In the genomic region with DNA sequence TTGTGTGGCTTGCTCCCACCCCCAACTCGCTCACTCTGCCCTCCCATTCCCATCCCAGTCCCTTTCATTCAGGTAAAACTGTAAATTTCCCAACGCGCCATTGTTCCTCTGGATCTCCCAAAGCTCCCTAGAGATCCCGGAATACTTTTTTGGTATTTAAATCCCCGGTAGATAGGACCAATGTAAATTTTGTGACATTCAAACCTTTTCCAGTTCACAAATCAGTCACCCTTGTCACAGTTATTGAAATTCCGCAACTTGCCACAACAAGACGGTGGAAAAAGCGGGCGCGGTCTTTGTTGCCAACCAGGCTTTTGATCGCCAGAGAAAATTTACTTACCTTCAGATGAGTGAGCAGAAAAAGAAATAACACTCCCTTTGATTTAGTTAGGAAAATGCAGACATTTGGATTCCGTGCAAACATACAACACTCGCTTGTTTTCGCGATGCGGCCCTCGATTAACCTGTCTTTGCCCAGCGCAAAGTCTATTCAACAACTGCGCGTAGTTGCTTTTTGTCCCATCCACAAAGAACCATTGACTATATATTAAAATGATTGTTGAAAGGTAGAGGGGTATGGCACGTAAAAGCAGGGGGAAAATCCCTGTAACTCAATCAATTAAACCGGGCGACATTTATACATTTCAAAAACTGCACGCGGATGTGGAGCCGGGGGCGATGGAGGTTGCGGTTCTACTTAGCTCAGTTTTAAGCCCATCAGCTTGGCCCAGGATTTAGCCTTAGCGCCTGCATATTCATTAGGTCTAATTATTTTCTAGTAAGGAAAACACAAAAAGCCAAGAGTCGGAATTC, we compare ENCODE assay signal across 13 mouse cellular contexts. TPM values are rescaled to one million over a fixed set of nuclear protein-coding genes. Genes with fewer than 3 reads are reported as not detected.
DNase-seq lines count a peak whose midpoint lies in the region; ATAC-seq lines count a peak whose summit lies in the region.
"Had no signal": no experiment of that assay in that cellular context is flagged by ENCODE, and none has a peak within 500 bp of the region (broad histone marks: within the 10 kb centered on the region; RNA-seq: fewer than 3 reads in every experiment).

No protein-coding gene starts in this region.

- H3K4me2 ChIP-seq in hindbrain, embryonic 14.5 days (replicated peaks) = peak overlapping the region; percentile 52
- H3K4me2 ChIP-seq in neural tube, embryonic 12.5 days (replicated peaks) = peak overlapping the region; percentile 60
- H3K4me2 ChIP-seq: heart, embryonic 13.5 days; stomach, embryonic 15.5 days had no signal

- DNase-seq in cerebellum, adult 18-20 months = peak; percentile 39 to 55
- DNase-seq in cerebellum, adult 11 months = no peak
- peak; percentile 67 for DNase-seq in embryo, embryonic 11 days
- no peak for DNase-seq in hindbrain, embryonic 14.5 days (ENCODE audit: low spot score)
- no peak for DNase-seq in urinary bladder, postnatal 4 days (ENCODE audit: low spot score in 2 of 2)
- DNase-seq in left cerebral cortex, postnatal 36 days (ENCODE audit: low spot score in 2 of 2) = no peak
- no peak for DNase-seq in lung, postnatal 4 days
- DNase-seq: kidney, adult 8-10 months; lung, postnatal 36 days had no signal

- H3K27me3 ChIP-seq in hindbrain, embryonic 14.5 days (ENCODE audit: control insufficient read depth, insufficient read depth, low read length) = peaks cover 60% of the 10 kb centered on the region
- H3K27me3 ChIP-seq in neural tube, embryonic 12.5 days (replicated peaks) = peaks cover 51% of the 10 kb centered on the region

- intact Hi-C loops in left cerebral cortex, postnatal 36 days (cut with DNase I) = loop anchor here (1.0 to 10.0 kb wide), 2 partner anchors 12 to 1482 kb away; no protein-coding TSS in a partner anchor

- peak overlapping the region; percentile 63 for H3K9ac ChIP-seq in hindbrain, embryonic 14.5 days
- H3K9ac ChIP-seq in neural tube, embryonic 12.5 days = peak overlapping the region; percentile 57
- H3K9ac ChIP-seq: heart, embryonic 13.5 days; stomach, embryonic 15.5 days had no signal

- ATAC-seq in hindbrain, embryonic 14.5 days (ENCODE audit: low FRiP score) = no peak
- ATAC-seq in neural tube, embryonic 12.5 days (ENCODE audit: low FRiP score, low read depth) = peak; percentile 45

- peak overlapping the region; percentile 51 for H3K4me3 ChIP-seq in hindbrain, embryonic 14.5 days (replicated peaks; ENCODE audit: low read length)
- peak overlapping the region; percentile 82 for H3K4me3 ChIP-seq in neural tube, embryonic 12.5 days
- H3K4me3 ChIP-seq: erythroblast, embryonic 14.5 days; heart, embryonic 13.5 days; stomach, embryonic 15.5 days had no signal

- 2% methylated on average over 30 of the region's 30 CpGs for WGBS in hindbrain, embryonic 14.5 days
- under 1% methylated on average over 30 of the region's 30 CpGs for WGBS in neural tube, embryonic 12.5 days

- H3K36me3 ChIP-seq in hindbrain, embryonic 14.5 days (replicated peaks; ENCODE audit: control insufficient read depth, insufficient read depth) = peaks cover 3% of the 10 kb centered on the region; the same call in 1 of the 2 replicates
- peaks cover 7% of the 10 kb centered on the region; the same call in 1 of the 2 replicates for H3K36me3 ChIP-seq in neural tube, embryonic 12.5 days
- H3K36me3 ChIP-seq: heart, embryonic 13.5 days; stomach, embryonic 15.5 days had no signal

- H3K4me1 ChIP-seq in hindbrain, embryonic 14.5 days (replicated peaks; ENCODE audit: control insufficient read depth, insufficient read depth, low read length) = no peaks in the 10 kb centered on the region
- H3K4me1 ChIP-seq in neural tube, embryonic 12.5 days = peaks cover 4% of the 10 kb centered on the region; the same call in 1 of the 2 replicates

- peak overlapping the region; percentile 96 for H3K27ac ChIP-seq in hindbrain, embryonic 14.5 days
- peak overlapping the region; percentile 75 for H3K27ac ChIP-seq in neural tube, embryonic 12.5 days
- H3K27ac ChIP-seq: heart, embryonic 13.5 days; stomach, embryonic 15.5 days had no signal

- H3K9me3 ChIP-seq in hindbrain, embryonic 14.5 days (ENCODE audit: control insufficient read depth, low read length) = no peaks in the 10 kb centered on the region
- H3K9me3 ChIP-seq in neural tube, embryonic 12.5 days = no peaks in the 10 kb centered on the region
- H3K9me3 ChIP-seq: heart, embryonic 13.5 days; stomach, embryonic 15.5 days had no signal

RNA-seq across cellular contexts. Expression of a gene that starts 1.6 kb away (rescaled TPM):
- polyA plus RNA-seq in hindbrain, embryonic 14.5 days (2014; fragmentation: Nextera tagmentation; extraction: Ambion mirVana) = 21.4 and 25.1 TPM in 2 replicates
- 19.0 and 19.9 TPM in 2 replicates for polyA plus RNA-seq in neural tube, embryonic 12.5 days (2016; fragmentation: Nextera tagmentation; extraction: Ambion mirVana)
- 10 to 100 TPM in 1 of 2 experiments, 1 to 10 TPM in 1; 7.2 to 15.3 TPM for total RNA-seq in left cerebral cortex, postnatal 36 days (2021)
- polyA plus RNA-seq: erythroblast, embryonic 14.5 days; heart, embryonic 13.5 days had no signal

RNA-seq across cellular contexts. Expression of a gene that starts 5.0 kb away (rescaled TPM):
- polyA plus RNA-seq in hindbrain, embryonic 14.5 days (2014; fragmentation: Nextera tagmentation; extraction: Ambion mirVana) = 47.8 and 54.9 TPM in 2 replicates
- polyA plus RNA-seq in neural tube, embryonic 12.5 days (2016; fragmentation: Nextera tagmentation; extraction: Ambion mirVana) = 62.8 and 66.6 TPM in 2 replicates
- total RNA-seq in left cerebral cortex, postnatal 36 days (2021) = 1 to 10 TPM; 2.8 to 4.7 TPM
- polyA plus RNA-seq: heart, embryonic 13.5 days had no signal

Comparison
In these comparisons a context has a peak if more than half of its experiments do, and no peak if none do; other contexts are left out.
1. DNase-seq: peak in cerebellum, adult 18-20 months (2 of 2) and embryo, embryonic 11 days (single experiment); none in cerebellum, adult 11 months (single experiment), hindbrain, embryonic 14.5 days (single experiment), urinary bladder, postnatal 4 days (0 of 2), left cerebral cortex, postnatal 36 days (0 of 2) and lung, postnatal 4 days (0 of 2).